Mouse (Mus musculus): ENCODE measurements at regions not wholly inside any gene's neighbourhood (a gene's known extent, or its start where the extent isn't known, plus 50 kb on each side); places are given as distances from the start of the nearest gene placed in this dataset.

GRCm38 (mm10) chr4:34499731-34500130 is 51.0 kb upstream of the Akirin2 start:
- no peak for DNase-seq

Measured in cerebellum, postnatal 36 days (tissue).